Mouse (Mus musculus) ovary, postnatal 36 days (tissue): ENCODE measurements around the gene Mynn.
"Not testable (repeated sequence)": the region's sequence is repeated elsewhere in the genome, so short reads cannot be mapped to it uniquely, and the experiment has no call there.

Source experiments
- DNase-seq: peaks from one replicate; pipeline ENCODE4 v3.0.0; 2022; ENCODE audit warnings: low spot score, mixed read lengths

The Mynn gene

DNA sequence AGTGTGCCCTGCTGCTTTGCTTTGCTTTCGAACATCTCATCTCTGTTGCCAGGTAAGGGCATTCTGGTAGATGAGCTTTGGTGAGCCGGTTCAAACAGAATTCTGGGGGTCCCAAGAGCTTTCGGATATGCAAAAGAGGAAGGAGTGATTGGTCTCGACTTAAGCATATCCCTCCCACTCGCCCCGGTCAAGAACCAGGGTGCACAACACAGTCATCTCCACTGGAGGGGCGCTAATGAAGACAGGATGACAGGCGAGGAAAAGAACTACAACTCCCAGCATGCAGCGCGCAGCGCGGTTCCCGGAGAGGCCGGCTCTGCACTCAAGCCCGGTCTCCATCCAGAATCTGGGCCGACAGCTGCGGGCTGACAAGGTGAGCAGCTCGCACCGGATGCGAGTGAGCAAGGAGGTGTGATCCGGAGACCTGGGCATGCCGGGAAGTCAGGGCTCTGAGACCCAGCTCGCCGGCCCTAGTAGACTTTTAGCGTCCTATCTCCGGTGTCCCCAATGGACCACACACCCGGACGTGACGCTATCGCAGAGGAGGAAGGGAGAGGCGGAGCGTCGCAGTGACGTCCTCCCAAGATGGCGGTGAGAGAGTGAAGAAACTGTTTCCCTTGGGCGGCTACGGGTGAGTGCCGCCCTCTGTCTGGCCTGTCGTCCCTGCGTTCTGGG, at the start of gene Mynn:
Gene Mynn, plus strand, starts transcription at position 1 of the 675 bp plus-strand sequence.
- DNase-seq, result peak; percentile 93

DNA sequence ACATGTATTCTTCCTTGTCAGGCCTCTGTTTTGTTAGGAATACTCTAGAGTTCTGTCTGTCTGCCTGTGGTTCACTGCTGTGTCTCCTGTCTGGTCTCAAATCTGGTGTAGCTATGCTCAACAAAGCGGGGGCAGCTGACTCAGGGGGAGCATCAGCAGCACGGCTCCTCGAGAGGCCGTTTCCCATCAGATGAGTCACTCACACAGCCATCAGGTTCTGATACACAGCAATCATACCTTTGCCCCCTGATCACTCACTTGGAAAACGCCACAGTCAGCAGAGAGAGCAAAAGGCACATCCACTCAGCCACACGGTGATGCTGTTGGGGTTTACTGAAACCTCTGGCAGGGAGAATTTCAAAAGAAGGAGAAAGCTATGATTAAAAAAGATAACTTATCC, 48.1 kb upstream of the Mynn start:
- no peak for DNase-seq

DNA sequence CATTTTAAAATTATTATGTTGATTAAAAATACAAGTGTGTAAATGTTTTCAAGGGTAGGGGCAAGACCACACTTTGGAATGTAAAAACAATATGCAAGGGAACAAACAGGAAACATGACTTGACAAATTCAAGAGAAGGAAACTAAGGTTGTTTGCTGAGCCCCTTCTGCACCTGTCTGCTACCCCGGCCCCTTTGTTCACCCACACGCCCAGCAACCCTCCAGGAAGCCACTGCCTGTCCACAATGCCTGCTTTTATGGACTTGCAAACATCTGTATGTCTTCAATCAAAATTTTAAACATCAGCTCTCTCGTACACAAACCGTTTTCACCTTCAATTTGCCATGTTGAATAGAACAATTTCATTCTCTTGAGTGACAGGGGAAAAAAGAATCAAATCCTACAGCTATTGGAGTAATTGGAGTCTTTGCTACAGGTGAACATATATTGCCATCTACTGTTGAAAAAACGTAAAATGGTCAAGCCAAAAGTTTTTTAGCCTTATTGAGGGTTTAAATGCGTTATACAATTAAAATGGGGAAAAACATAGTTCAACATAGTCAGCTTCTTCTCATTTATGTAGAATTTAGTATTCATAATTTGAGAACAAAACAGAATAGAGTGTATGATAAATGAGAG, 41.1 kb upstream of the Mynn start:
- DNase-seq, result no peak

DNA sequence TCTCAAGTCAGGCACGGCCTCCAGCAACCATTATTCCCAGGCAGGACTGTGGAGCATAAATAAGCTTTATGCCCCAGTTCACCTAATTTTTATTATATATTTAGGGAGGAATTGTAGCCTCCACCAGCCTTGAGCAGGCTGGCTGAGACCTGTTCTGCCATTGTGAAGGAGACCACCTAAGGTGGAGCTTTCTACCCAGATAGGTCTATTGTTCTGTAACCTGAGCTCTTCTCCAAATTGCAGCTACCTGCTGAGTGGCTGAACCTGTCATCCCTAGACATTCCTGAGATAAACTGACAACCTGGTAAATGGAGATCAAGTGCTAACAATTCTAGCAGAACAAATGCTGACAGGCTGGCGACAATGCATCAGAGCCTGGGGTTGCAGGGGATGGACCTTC, 35.5 kb upstream of the Mynn start:
- DNase-seq, result not testable (repeated sequence)

DNA sequence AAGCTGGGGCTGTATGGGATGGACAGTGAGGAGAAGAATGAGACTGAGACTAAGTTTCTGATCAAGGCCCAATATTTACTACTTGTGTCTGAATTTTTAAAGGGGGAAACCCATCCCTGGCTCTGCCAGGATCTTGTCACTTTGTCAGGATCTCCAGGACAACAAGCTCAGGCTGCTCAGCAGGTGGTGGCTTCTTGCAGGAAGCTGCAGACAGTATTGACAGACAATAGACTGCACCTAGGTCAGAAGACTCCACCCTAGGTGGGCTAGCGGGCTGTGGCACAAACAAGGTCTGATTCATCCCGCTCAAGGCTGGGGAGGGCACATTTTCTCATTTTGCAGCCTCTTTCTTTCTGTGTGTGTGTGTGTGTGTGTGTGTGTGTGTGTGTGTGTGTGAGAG, 28.3 kb upstream of the Mynn start:
- no peak for DNase-seq

DNA sequence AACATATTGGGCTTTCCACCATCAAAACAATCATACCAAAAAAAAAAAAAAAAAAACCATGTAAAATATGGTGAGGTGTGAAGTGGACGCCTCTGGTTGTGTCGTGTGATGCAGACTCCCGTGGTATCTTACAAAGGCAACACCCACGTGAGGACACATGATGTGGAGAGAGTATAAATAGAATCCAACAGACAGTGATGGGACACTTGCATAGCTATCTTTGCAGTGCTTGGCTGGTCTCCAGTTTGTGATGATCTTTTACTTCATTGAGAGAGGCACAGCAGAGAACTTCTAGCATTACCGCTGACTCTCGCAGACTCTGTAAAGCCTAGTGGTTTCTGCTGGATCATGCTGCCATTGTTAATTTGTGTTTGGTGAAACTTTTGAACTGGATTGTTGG, 13.0 kb upstream of the Mynn start:
- DNase-seq, result no peak

DNA sequence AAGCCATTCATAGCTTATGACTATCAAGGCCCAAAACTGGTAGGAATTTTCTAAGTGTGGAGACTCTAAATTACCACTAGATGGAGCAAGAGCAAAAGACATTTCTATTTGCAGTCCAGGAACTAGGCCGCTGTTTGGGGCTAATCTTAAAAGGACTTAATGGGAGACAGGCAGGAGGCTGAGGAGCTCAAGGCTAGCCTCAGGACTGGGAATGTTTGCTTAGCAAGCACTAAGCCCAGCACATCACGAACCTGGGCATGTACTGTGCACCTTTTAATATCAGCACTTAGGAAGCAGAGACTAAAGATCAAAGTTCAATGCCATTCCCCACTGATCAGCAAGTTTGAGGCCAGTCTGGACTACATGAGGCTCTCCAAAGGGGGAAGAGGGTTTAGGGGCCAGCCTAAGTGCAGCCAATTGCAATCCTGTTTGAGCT, 9.4 kb upstream of the Mynn start:
- DNase-seq, result no peak

DNA sequence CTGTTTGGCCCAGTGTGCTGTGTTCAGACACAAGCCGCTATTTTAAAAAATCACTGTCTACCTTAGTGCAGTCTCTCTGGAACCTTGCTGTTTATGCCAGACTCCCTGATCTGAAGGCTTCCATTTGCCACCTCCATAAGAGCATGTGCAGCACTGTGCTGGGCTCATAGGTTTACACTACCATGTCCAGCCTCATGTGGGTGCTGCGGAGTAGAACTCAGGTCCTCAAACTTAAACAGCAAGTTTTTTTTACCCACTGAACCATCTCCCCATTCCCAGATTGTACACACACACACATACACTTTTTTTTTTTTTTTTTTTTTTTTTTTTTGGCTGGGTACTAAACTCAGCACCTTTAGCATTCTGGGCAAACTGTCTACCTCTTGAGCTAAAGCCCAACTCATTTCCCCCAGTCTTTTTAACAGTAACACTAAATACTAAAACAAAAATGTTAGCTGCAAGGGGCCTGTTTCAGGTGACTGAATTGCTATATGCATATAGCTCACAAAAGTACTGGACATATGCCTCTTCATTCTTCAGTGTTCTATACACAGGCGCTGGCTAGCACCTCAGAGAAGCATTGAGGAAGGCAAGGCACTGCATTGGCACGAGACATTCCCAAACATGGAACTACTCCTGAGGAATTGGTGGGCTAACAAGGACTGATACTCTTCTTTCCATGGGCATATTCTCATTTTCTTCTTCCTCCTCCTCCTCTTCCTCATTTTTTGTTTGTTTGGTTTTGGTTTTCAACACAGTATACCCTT, 8.0 kb upstream of the Mynn start:
- DNase-seq, result no peak

DNA sequence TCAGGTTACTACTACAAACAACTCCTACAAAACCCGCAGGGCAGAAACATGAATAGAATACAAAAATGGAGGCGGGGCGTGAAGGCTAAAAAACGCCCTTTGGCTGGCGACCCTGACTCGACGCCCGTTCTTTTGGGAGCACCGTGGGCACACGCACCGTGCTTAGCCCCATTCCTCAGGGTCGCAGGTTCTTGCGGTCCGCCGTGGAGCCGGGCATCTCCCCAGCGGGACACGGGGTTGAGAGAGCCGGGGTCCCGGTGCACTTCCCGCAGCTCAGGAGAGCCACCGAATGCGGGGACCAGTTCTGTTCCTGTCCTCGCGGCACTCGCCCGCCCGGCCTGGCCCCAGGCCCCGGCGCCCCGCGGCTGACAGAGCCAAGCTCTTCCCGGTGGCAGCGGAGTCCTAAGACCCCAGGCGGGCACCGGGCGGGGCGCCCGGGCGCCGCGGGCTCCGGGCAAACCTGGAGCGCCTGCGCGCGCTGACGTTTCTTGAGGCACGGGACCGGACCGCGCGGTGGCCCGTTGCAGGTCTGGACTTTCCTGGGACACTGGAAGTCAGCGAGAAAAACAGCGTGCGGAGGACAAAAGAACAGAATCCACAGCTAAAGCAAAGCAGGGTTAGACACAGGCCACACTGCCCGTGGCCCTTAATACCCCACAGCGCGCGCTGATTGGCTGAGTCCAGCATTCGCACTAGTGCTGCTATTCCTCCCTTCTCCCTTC, 6.6 kb upstream of the Mynn start:
- DNase-seq, result peak; percentile 42

DNA sequence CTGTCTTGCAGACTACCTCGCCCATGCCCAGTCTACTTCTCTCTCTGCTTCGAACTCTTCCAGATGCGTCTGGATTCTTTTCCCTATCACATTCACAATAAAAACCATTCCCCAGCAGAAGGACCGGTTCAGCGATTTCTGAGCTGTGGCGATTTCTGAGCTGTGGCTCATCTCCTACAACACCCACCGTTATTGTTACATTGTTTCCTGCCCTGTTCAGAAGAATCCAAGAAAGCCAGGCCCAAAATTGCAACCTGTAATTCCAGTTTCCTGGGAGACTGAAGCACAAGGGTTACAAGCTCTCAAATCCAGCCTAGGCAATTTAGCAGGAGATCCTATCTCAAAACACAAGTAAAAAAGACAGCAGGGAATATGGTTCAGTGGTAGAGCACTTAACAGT, 4.6 kb upstream of the Mynn start:
- no peak for DNase-seq

DNA sequence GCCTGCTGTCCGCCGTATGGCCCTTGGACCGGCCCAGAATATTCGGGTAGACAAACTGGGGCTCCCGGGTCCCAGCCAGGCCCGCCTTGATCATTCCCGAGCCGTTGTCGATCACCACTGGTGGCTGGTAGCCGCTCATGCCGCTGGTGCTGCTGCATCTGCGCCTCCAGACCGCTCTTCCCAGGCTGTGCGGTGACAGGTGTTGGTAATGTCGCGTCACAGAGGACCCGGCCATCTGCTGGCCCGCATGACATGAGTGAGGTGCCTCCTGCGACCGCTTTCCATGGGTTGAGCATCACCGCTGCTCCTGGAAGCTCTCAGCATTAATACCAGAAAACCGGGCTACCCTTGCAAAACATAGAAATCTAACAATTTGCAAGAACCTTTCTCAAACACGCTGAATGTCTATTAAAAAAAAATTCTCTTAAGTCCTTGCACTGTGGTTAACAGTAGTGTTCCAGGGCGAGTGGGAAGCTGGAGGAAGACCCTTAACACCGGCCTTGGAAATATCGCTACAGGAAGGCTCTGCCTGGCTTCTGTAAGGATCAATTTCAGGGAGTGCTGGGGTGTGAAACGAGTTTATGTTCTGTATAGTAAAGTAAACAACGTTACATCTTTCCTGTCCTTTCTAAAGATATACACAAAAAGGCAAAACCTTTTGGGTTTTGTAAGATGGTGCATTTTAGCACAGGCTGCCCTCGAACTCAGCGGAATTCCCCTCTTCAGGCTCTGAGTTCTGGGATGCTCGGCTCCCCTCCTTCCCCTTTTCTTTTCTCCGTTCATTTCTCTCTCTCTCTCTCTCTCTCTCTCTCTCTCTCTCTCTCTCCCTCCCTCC, 1.9 kb upstream of the Mynn start, which contains the start of gene Actrt3:
Gene Actrt3, minus strand, starts transcription at position 229 of the 835 bp plus-strand sequence.
- DNase-seq, result no peak

DNA sequence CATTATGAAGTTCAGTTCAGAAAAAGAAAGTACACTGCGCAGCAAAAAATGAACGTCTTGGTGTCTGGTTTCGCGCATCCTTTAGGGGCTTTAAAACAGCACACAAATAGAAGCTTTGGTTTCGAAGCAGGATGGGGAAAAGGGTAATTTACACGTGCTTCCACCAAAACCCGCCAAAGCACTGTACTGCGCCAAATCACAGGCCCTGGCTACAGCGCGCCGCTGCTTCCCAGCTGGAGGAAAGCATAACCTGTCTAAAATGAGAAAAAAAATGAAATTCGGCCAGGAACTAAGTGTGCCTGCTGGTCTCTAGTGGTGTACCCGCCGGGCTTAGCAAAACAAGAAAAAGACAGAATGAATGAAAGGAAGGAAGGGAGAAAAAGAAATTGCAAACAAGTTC, 1.1 kb upstream of the Mynn start:
- DNase-seq, result peak; percentile 24

DNA sequence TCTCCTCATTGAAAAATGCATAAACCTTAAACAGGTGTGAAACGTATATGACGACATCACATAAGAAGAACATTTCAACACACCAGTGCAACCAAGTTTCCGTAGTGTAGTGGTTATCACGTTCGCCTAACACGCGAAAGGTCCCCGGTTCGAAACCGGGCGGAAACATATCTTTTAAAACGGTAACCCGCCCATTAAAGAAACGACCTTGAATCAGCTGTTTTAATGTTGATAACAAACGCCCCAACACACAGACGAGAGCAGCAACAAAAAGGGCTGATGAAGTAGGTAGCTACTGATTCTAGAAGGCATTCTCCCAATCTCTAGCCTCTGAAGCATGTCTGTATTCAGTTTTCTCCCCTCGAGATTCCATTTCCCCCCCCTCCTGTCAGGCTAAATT, 690 bp upstream of the Mynn start:
- peak; percentile 68 for DNase-seq

DNA sequence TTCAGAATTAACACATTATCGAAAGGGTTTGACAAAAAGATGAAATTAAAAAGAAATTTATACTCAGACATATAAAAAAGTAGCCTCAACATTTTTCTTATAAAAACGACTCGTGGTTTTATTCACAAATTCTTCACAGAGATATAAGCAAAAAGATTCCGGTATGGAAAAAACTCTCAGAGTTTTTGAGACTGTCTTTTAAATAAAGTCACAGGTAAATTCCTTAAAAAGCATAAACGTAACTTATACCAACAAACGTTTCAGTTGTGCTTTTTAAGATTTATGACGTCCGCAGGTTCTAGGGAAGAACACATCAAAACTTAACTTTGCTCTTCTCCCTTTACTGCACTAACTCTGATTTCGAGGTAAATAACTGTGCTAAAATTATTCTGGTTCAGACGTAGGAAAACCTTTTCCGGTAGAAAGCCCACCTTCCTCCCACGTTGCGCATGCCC, 228 bp upstream of the Mynn start:
- DNase-seq, result no peak

DNA sequence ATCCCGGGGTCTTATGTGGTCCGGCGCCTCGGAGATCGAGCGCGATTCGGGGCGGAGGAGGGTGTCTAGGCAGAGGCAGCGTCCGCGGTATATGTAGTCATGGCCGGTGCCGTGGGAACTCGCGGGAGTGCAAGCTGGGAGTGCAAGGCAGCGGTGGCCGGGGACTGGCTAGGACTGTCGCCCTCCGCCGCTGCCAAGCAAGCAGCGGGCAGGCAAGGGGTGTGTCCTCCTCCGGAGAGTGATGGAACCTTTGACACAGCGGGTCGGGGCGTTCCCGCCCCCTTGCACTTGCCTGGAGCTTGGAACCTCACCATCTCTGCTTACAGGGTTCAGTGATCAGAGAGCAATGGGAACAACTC, 854 bp downstream of the Mynn start:
- DNase-seq, result no peak

DNA sequence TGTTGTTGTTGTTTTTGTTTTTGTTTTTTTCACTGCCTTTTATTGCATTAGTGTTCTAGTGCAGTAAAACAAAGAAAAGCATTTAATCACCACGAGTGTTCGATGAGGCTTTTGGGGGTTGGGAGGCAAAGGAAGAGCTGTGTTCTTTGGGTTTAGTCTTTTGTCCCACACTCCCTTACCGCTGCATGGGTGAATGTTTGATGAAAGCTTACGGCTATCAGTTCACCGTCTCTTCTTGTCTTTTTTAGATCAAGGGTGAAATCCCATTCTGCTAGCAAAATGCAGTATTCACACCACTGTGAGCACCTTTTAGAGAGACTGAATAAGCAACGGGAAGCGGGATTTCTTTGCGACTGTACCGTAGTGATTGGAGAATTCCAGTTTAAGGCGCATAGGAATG, 1.4 kb downstream of the Mynn start:
- no peak for DNase-seq

DNA sequence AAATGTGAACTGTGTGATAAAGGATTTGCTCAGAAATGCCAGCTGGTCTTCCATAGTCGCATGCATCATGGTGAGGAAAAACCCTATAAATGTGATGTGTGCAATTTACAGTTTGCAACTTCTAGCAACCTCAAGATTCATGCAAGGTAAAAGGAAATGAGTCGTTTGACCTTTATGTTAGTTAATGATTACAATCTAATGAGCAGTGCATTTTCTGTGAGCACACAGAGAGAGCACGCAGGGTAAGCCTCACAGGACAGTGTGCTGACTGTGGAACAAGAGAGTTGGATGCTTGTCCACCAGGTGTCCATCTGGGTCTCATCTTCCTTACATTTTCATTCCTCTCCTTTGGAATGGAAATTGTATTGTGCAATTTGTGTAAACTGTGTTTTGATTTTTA, 7.1 kb downstream of the Mynn start:
- no peak for DNase-seq

DNA sequence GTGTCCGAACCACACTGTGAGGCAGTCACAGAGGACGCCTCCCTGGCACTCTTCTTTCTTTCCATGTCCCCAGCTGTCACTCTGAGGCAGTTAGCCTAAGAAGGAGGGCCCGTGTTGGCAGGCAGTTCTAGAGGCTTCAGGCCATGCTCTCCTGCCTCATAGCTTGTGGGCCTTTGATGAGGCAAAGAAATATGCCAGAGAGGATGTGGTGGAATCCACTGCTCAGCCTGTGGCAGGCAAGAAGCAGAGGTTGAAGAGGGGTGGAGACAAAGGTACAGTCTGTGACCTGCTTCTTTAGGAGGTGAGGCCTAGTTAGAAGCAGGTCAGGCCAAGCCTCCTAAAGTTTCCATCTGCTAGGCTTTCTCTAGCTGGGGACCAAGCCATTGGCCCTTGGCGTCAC, 9.1 kb downstream of the Mynn start:
- no peak for DNase-seq

DNA sequence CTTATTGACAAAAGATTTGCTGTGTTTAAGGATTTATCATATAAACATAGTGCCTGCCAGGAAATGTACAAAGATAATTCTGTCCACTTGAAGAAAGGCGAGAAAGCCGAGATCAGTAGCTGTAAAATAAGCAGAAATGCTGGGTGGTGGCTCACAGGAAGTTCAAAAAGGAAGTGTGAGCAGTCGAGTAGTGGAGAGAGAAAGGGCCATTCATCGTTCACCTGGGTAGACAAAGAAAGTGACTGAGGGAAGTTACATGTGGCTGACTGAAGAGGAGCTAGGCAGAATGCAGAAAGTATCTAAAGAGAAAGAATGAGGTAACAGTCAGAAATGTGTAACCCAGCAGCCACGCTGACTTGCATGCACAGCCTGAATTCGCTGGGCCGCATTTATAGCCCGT, 18.3 kb downstream of the Mynn start:
- no peak for DNase-seq

DNA sequence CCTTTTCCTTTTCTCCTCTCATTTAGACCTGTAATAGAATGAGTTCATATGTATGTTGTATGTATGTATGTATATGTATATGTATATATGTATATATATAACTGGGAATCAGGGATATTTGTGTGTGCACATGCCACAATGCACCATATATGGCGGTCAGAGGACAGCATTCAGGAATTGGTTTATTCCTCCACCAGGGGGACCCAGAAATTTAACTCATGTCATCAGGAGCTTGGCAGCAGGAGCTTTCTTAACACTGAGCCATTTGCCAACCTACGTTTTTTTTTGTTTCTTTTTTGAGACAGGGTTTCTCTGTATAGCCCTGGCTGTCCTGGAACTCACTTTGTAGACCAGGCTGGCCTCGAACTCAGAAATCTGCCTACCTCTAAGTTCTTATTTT, 31.8 kb downstream of the Mynn start:
- DNase-seq, result no peak

DNA sequence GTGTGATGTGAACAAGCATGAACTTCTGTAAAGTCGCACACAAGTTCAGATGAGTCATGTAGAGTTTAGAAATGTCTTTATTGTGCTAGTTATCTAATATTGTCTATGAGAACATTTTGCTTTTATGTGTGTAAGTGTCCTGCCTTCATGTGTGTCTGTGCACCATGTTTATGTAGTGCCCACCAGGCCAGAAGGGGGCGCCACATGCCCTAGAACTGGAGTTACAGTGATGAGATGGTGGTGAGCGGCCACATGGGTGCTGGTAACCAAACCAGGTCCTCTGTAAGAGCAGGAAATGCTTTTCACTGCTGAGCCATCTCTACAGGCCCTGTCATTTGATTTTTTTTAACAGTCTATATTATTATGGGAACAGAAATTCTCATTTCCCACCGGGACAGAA, 33.8 kb downstream of the Mynn start:
- no peak for DNase-seq

DNA sequence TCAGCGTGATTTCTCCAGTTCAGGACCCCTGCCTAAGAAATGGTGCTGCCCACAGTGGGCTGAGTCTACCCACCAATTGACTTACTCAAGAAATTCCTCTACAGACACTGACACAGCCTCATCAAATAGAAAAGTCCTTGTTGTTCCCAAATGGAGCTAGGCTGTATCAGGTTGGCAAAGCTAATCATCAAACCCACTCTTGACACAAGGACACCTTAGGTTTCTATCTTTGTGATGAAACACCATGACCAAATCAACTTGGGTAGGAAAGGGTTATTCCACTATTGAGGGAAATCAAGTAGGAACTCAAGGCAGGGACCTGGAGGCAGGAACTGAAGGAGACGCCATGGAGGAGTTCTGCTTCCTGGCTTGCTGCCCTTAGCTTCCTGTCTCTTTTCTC, 42.3 kb downstream of the Mynn start, which contains the start of gene Lrriq4:
Gene Lrriq4, plus strand, starts transcription at position 301 of the 400 bp plus-strand sequence.
- no peak for DNase-seq
